Mouse (Mus musculus): ENCODE data around the gene Draxin.
"Not testable (repeated sequence)": the region's sequence is repeated elsewhere in the genome, so short reads cannot be mapped to it uniquely, and the experiment has no call there.

The Draxin gene

DNA sequence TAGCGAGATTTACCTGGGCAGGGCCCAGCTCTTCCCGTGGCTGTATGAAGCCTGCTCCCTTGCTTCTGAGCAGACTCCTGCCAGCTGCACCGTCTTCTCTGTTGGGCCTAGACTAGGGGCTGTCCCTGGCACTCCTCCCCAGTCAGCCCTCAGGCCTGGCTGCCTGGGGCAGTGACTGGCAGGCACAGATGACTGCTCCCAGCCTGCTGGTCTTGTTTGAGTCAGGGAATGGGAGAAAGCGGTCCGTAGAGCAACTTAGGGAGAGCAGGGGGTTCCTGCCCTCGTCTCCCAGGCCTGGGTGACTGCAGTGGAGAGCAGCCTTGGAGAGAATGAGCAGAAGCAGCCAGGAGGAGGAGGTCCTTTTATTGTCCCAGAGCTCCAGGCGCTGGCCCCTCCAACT, 74.3 kb downstream of the Draxin start:
- no peak for DNase-seq (ENCODE audit: low spot score)

DNA sequence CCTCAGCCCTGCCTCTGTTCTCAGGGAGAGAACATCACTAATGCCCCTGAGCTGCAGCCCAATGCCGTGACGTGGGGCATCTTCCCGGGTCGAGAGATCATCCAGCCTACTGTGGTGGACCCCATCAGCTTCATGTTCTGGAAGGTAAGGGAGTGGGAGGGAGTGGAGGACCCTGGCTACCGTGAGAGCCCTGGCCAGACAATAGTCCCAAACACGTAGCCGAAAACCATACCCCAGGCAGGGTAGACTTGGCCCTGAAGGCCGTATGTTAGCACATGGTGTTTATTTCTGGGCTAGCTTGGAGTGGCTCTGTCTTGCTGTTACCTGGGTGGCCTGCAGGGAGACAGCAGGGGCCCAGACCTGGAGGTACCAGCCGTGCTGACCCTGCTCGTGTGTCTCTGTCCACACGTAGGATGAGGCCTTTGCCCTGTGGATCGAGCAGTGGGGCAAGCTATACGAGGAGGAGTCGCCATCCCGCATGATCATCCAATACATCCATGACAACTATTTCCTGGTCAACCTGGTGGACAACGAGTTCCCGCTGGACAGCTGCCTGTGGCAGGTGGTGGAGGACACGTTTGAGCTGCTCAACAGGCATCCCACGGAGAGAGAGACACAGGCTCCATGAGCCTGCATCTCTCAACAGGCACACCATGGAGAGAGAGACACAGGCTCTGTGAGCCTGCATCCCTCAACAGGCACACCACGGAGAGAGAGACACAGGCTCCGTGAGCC, 75.4 kb downstream of the Draxin start:
- no peak for DNase-seq (ENCODE audit: low spot score)

DNA sequence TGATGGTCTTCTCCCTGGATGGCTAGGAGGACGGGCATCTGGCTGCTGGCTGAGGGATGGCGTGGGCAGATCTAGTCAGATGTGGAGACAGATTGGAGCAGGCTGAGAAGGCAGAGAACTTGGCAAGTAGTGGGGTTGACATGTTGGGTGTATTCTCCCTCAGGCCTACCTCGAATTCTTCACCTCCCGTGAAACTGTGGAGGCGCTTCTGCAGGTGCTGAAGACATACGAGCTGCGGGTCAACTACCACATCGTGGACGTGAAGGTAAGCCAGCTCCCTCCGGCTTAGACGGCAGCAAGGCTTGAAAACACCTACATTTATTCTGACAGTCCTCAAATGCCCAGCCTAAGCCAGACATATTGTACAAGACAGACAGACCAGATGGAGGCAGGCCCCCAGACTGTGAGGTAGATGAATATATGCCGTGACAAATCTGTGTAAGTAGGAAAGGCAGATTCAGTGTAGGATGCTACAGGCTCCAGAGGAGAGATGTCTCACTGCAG, 77.0 kb downstream of the Draxin start:
- DNase-seq (ENCODE audit: low spot score) = no peak

DNA sequence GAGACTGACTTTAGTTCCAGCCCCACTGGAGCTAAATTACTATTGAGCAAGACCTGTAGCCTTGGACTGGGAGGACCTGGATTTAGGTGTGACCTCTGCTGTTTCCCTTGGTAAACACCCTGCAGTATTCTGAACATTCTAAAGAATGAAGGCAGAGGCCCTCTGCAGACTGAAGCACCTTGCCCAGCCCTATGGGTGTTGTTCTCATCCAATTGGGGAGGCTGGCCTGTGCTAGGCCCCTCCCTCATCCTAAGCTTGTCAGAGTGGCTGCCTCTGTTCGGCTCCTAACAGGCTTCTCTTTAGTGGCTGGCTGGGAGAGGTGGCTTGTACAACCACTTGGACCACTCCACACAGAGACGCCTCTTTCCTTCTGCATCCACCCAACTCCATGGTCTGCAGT, 77.5 kb downstream of the Draxin start:
- DNase-seq (ENCODE audit: low spot score) = no peak

DNA sequence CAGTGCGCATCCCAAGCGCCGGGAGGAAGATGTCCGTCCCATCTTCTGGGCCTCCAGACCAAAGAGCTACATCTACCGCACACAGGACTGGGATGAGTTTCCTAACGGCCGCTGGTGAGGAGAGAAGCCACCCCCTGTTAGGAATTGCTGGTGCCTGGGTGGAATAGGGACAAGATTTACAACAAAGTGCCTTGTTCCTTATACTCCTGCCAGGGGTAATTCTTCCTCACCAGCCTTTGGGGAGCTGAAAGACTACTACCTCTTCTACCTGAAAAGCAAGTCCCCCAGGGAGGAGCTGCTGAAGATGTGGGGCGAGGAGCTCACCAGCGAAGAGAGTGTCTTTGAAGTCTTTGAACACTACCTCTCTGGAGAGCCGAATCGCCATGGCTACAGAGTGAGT, 78.6 kb downstream of the Draxin start:
- no peak for DNase-seq (ENCODE audit: low spot score)

DNA sequence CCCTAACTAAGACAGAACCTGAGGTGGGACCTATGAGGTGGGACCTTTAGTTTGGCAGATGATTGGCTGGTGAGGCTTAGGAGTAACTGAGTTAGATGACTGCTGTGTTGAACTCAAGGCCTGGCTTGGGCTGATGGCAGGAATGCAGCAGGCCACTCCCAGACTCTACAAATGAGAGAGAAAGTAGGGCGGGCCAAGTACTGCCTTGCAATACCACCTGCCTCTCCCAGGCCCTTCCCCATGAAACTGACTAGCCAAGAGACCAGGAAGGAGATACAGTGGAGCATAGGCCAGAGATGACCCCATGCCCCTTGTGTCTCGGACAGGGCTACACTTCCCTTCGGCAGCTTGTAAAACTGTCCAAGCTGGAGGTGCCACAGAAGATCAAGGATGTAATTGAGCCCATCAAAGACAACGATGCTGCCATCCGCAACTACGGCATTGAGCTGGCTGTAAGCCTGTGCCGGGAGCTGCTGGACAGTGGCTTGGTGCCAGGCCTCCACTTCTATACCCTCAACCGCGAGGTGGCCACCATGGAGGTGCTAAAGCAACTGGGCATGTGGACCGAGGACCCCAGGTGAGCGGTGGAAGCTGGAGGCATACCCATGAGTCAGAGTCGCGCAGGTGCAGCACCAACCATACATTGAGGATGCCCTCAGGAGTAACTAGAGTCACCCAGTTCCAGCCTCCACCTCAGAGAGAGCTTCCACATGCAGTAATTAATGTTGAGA, 79.3 kb downstream of the Draxin start:
- no peak for DNase-seq (ENCODE audit: low spot score)

DNA sequence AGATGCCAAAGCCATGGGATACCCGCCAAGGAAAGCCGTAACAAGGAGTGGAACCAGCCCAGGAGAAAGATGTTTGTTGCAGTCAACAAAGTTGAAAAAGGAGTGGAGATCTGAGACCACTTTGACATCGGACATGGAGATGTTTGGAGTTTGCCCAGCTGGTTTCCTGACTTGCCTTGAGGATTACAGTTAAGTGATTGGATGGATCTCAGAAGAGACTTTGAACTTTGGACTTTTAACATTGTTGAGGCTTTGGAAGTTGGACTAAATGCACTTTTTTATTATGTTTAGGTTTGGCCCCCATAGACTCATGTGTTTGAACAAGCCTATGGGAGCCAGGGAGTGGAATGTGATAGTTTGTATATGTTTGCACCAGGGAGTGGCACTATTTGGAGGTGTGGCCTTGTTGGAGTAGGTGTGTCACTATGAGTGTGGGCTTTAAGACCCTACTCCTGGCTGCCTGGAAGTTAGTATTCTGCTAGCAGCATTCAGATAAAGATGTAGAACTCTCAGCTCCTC, 80.0 kb downstream of the Draxin start:
- DNase-seq (ENCODE audit: low spot score) = not testable (repeated sequence)
